Mouse (Mus musculus) heart, adult 18-20 months (tissue): ENCODE results near the gene Camta2. TPM values are rescaled to one million over a fixed set of nuclear protein-coding genes. Genes with fewer than 3 reads are reported as not detected.

Source experiments
- microRNA-seq, 2 experiments: library from miRNA; unstranded; fragments of <30 nt; microRNA quantifications; one replicate each; pipeline ENCODE4 v1.2.0; 2022
- total RNA-seq, 2 experiments: library from RNA; stranded (reverse); gene quantifications; 2 replicates each; pipeline ENCODE4 v1.2.3; 2021

The Camta2 gene
- total RNA-seq, 2 experiments from 2014 or later = 34.0 to 36.9 TPM

Small RNA genes within 50 kb of the gene (microRNA-seq; reads per million reads assigned to microRNA genes)
- gene Mir6925 = 1.1 to 1.4 reads per million in 2 experiments

Other genes starting within 250 kb of the Camta2 start
- gene Med11, start 236.2 kb downstream of the Camta2 start, total RNA-seq = 1 to 10 TPM; 7.5 to 8.2 TPM
- 1 to 10 TPM; 1.7 to 2.8 TPM for gene Zmynd15, start 228.7 kb downstream of the Camta2 start, total RNA-seq
- gene Cxcl16, start 228.1 kb downstream of the Camta2 start, total RNA-seq = 1 to 10 TPM; 8.3 to 9.9 TPM
- 1 to 10 TPM; 1.4 to 2.4 TPM for gene Tm4sf5, start 182.9 kb downstream of the Camta2 start, total RNA-seq
- not detected for gene Vmo1, start 173.5 kb downstream of the Camta2 start, total RNA-seq
- gene Gltpd2, start 168.9 kb downstream of the Camta2 start, total RNA-seq = not detected
- 100 to 1,000 TPM; 226 to 256 TPM for gene Psmb6, start 162.7 kb downstream of the Camta2 start, total RNA-seq
- not detected for gene Gm40193, start 155.2 kb downstream of the Camta2 start, total RNA-seq
- 1 to 10 TPM; 5.9 to 6.1 TPM for gene Pld2, start 148.0 kb downstream of the Camta2 start, total RNA-seq
- 10 to 100 TPM; 41.3 to 48.0 TPM for gene Mink1, start 125.2 kb downstream of the Camta2 start, total RNA-seq
- not detected for gene 4930544D05Rik, start 72.3 kb downstream of the Camta2 start, total RNA-seq
- not detected for gene Chrne, start 68.9 kb downstream of the Camta2 start, total RNA-seq
- gene Gp1ba, start 49.0 kb downstream of the Camta2 start, total RNA-seq = under 1 TPM; 0.21 to 0.35 TPM
- gene Rnf167, start 40.9 kb downstream of the Camta2 start, total RNA-seq = 10 to 100 TPM; 51.4 to 63.0 TPM
- gene Slc25a11, start 40.6 kb downstream of the Camta2 start, total RNA-seq = 100 to 1,000 TPM; 619 to 711 TPM
- gene Pfn1, start 33.5 kb downstream of the Camta2 start, total RNA-seq = 100 to 1,000 TPM; 303 to 305 TPM
- gene Eno3, start 30.9 kb downstream of the Camta2 start, total RNA-seq = 1,000 to 10,000 TPM; 1,596 to 1,839 TPM
- 10 to 100 TPM; 89.3 to 93.9 TPM for gene Spag7, start 18.7 kb downstream of the Camta2 start, total RNA-seq
- 1 to 10 TPM; 6.1 to 7.7 TPM for gene Inca1, start 12.1 kb upstream of the Camta2 start, total RNA-seq
- 100 to 1,000 TPM; 469 to 485 TPM for gene Kif1c, start 12.4 kb upstream of the Camta2 start, total RNA-seq
- 1 to 10 TPM; 7.5 to 7.7 TPM for gene Zfp3, start 76.1 kb upstream of the Camta2 start, total RNA-seq
- 1 to 10 TPM in 1 of 2 experiments, under 1 TPM in 1; 0.42 to 1.1 TPM for gene Scimp, start 124.5 kb upstream of the Camta2 start, total RNA-seq
- 10 to 100 TPM; 37.6 to 39.0 TPM for gene Rabep1, start 156.7 kb upstream of the Camta2 start, total RNA-seq